8 mouse cellular contexts compared by ENCODE assay signal in genomic region chr7:45370475-45371311, GRCm38 (mm10). TPM values are rescaled to one million over a fixed set of nuclear protein-coding genes. Genes with fewer than 3 reads are reported as not detected.
A peak's percentile ranks its signal among the peaks of the same experiment; 100 is the strongest.
DNase-seq lines count a peak whose midpoint lies in the region; ATAC-seq and TF ChIP-seq lines count a peak whose summit lies in the region.

TSS of gene Lin7b (minus strand) at chr7:45370583.

- peak; percentile 37 for DNase-seq in 3134 (ENCODE audit: extremely low read depth, insufficient read length, low spot score)
- DNase-seq in brain, adult 2 months (ENCODE audit: low read depth, low spot score): peak; percentile 96
- peak; percentile 96 for DNase-seq in heart, embryonic 10.5 days (ENCODE audit: low spot score)
- peak; percentile 80 for DNase-seq in limb, embryonic 14.5 days (ENCODE audit: low spot score)
- peak; percentile 85 for DNase-seq in midbrain, postnatal 0 days (ENCODE audit: low spot score)
- DNase-seq in spleen, postnatal 10 days (ENCODE audit: low spot score in 2 of 2): peak; percentile 75 to 94

- peak within 1 kb of the TSS; percentile 70 for H3K27ac ChIP-seq in heart, embryonic 10.5 days
- H3K27ac ChIP-seq in kidney, embryonic 14.5 days (ENCODE audit: low read depth, low read length): no peak within 1 kb of the TSS
- H3K27ac ChIP-seq in limb, embryonic 14.5 days (replicated peaks; ENCODE audit: low read depth, low read length): no peak within 1 kb of the TSS
- H3K27ac ChIP-seq in midbrain, postnatal 0 days (ENCODE audit: low read depth, low read length): peak within 1 kb of the TSS; percentile 39; the same call in 1 of the 2 replicates

- peak within 1 kb of the TSS; percentile 32; the same call in 1 of the 2 replicates for H3K9ac ChIP-seq in kidney, embryonic 14.5 days (ENCODE audit: low read depth, low read length)
- H3K9ac ChIP-seq in limb, embryonic 14.5 days (ENCODE audit: low read depth, low read length, severe bottlenecking): peak within 1 kb of the TSS; percentile 36
- peak within 1 kb of the TSS; percentile 66 for H3K9ac ChIP-seq in midbrain, postnatal 0 days (replicated peaks; ENCODE audit: low read length, poor library complexity, severe bottlenecking)

- peak; percentile 40 for TF ChIP-seq CTCF in midbrain, postnatal 0 days (IDR thresholded peaks at IDR 0.05)

- 10% methylated on average over 28 of the region's 28 CpGs for WGBS in heart, embryonic 10.5 days
- WGBS in kidney, embryonic 14.5 days: 10% methylated on average over 28 of the region's 28 CpGs
- WGBS in limb, embryonic 14.5 days: 11% methylated on average over 28 of the region's 28 CpGs
- WGBS in midbrain, postnatal 0 days: 12% methylated on average over 25 of the region's 28 CpGs

- no peak for TF ChIP-seq POLR2A in limb, embryonic 14.5 days (IDR thresholded peaks at IDR 0.05; ENCODE audit: borderline replicate concordance, extremely low read depth, insufficient read depth, insufficient read length)

- H3K27me3 ChIP-seq in heart, embryonic 10.5 days (ENCODE audit: insufficient read depth, poor library complexity, severe bottlenecking): peaks cover 35% of the 10 kb centered on the region
- H3K27me3 ChIP-seq in kidney, embryonic 14.5 days (ENCODE audit: control insufficient read depth, insufficient read depth, low read length): peaks cover 29% of the 10 kb centered on the region
- peaks cover 20% of the 10 kb centered on the region for H3K27me3 ChIP-seq in limb, embryonic 14.5 days (ENCODE audit: control insufficient read depth, insufficient read depth, low read length)
- H3K27me3 ChIP-seq in midbrain, postnatal 0 days (ENCODE audit: insufficient read depth, low read length): no peaks in the 10 kb centered on the region

- peak within 1 kb of the TSS; percentile 70 for H3K4me3 ChIP-seq in heart, embryonic 10.5 days
- peak within 1 kb of the TSS; percentile 46 for H3K4me3 ChIP-seq in kidney, embryonic 14.5 days (ENCODE audit: low read length)
- H3K4me3 ChIP-seq in limb, embryonic 14.5 days (replicated peaks; ENCODE audit: low read length): peak within 1 kb of the TSS; percentile 52
- peak within 1 kb of the TSS; percentile 54 for H3K4me3 ChIP-seq in midbrain, postnatal 0 days (ENCODE audit: low read depth, low read length)

- H3K4me1 ChIP-seq in heart, embryonic 10.5 days: peaks cover 43% of the 10 kb centered on the region
- H3K4me1 ChIP-seq in kidney, embryonic 14.5 days (ENCODE audit: control insufficient read depth, insufficient read depth, low read length): peaks cover 24% of the 10 kb centered on the region
- H3K4me1 ChIP-seq in limb, embryonic 14.5 days (ENCODE audit: control insufficient read depth, insufficient read depth, low read length): peaks cover 11% of the 10 kb centered on the region
- H3K4me1 ChIP-seq in midbrain, postnatal 0 days (ENCODE audit: insufficient read depth, low read length): peaks cover 15% of the 10 kb centered on the region; the same call in 1 of the 2 replicates

- peak within 1 kb of the TSS; percentile 94 for H3K4me2 ChIP-seq in kidney, embryonic 14.5 days (replicated peaks; ENCODE audit: low read depth, low read length)
- peak within 1 kb of the TSS; percentile 93 for H3K4me2 ChIP-seq in limb, embryonic 14.5 days (replicated peaks; ENCODE audit: low read depth, low read length, severe bottlenecking)
- H3K4me2 ChIP-seq in midbrain, postnatal 0 days (ENCODE audit: low read depth, low read length, poor library complexity, severe bottlenecking): peak within 1 kb of the TSS; percentile 92

- H3K36me3 ChIP-seq in heart, embryonic 10.5 days: peaks cover 36% of the 10 kb centered on the region
- H3K36me3 ChIP-seq in kidney, embryonic 14.5 days (ENCODE audit: control insufficient read depth, insufficient read depth, low read length): peaks cover 32% of the 10 kb centered on the region
- H3K36me3 ChIP-seq in limb, embryonic 14.5 days (ENCODE audit: control insufficient read depth, insufficient read depth, low read length): peaks cover 33% of the 10 kb centered on the region
- peaks cover 10% of the 10 kb centered on the region for H3K36me3 ChIP-seq in midbrain, postnatal 0 days (ENCODE audit: insufficient read depth, low read length)

- ATAC-seq in erythroblast, adult 5-6 weeks (replicated peaks; ENCODE audit: low FRiP score, poor library complexity, severe bottlenecking): peak; percentile 62
- peak; percentile 75 for ATAC-seq in kidney, embryonic 14.5 days (ENCODE audit: low FRiP score, low TSS enrichment)
- ATAC-seq in limb, embryonic 14.5 days (ENCODE audit: low FRiP score, low read depth): peak; percentile 41
- ATAC-seq in midbrain, postnatal 0 days (ENCODE audit: low FRiP score): peak; percentile 35

- no peaks in the 10 kb centered on the region for H3K9me3 ChIP-seq in heart, embryonic 10.5 days
- H3K9me3 ChIP-seq in kidney, embryonic 14.5 days (ENCODE audit: control insufficient read depth, low read length): no peaks in the 10 kb centered on the region
- no peaks in the 10 kb centered on the region for H3K9me3 ChIP-seq in limb, embryonic 14.5 days (ENCODE audit: control insufficient read depth, low read length)
- H3K9me3 ChIP-seq in midbrain, postnatal 0 days (ENCODE audit: low read length): no peaks in the 10 kb centered on the region

RNA-seq across cellular contexts. Expression of gene Lin7b, which starts in this region (rescaled TPM):
- 1.5 TPM in 1 of 2 replicates, not detected in the other for total RNA-seq in erythroblast, adult 5-6 weeks (2015; ENCODE audit: low replicate concordance)
- total RNA-seq in erythroblast, adult 5-6 weeks (2017; ENCODE audit: low replicate concordance): 5.4 TPM in 1 of 2 replicates, not detected in the other
- 0.59 and 1.4 TPM in 2 replicates for polyA plus RNA-seq in heart, embryonic 10.5 days (2016; fragmentation: Nextera tagmentation; extraction: Ambion mirVana)
- 0.57 and 0.66 TPM in 2 replicates for polyA plus RNA-seq in kidney, embryonic 14.5 days (2014; fragmentation: Nextera tagmentation; extraction: Ambion mirVana)
- polyA plus RNA-seq in limb, embryonic 14.5 days (2012; rRNA removed): 4.1 and 4.7 TPM in 2 replicates
- 1.7 and 2.2 TPM in 2 replicates for polyA plus RNA-seq in limb, embryonic 14.5 days (2014; fragmentation: Nextera tagmentation; extraction: Ambion mirVana)
- total RNA-seq in midbrain, postnatal 0 days (2014; rRNA removed): 68.6 and 96.6 TPM in 2 replicates
- polyA plus RNA-seq in midbrain, postnatal 0 days (2015; fragmentation: Nextera tagmentation; extraction: Ambion mirVana): 59.9 and 70.3 TPM in 2 replicates

Comparison
In these comparisons a context has a peak if more than half of its experiments do, and no peak if none do; other contexts are left out.
1. RNA of gene Lin7b (total RNA-seq): 68.6 to 96.6 TPM in midbrain, postnatal 0 days; 1.5 to 5.4 TPM in erythroblast, adult 5-6 weeks; every median in the first group is over 10 times any median in the second.
2. RNA of gene Lin7b (polyA plus RNA-seq): 59.9 to 70.3 TPM in midbrain, postnatal 0 days; 1.7 to 4.7 TPM in limb, embryonic 14.5 days, 0.57 to 0.66 TPM in kidney, embryonic 14.5 days and 0.59 to 1.4 TPM in heart, embryonic 10.5 days; every median in the first group is over 10 times any median in the second.
3. Peak in ATAC-seq, H3K4me3 ChIP-seq, H3K9ac ChIP-seq and H3K4me2 ChIP-seq in kidney, embryonic 14.5 days; RNA of the gene not detected or under 1 TPM.
4. DNase-seq: peak in every context shown above with its lines; median percentile 96 in brain, adult 2 months; 96 in heart, embryonic 10.5 days; 85 in midbrain, postnatal 0 days; 84 in spleen, postnatal 10 days; 80 in limb, embryonic 14.5 days; 37 in 3134.
5. H3K27ac ChIP-seq: peak in heart, embryonic 10.5 days (single experiment) and midbrain, postnatal 0 days (single experiment); none in kidney, embryonic 14.5 days (single experiment) and limb, embryonic 14.5 days (single experiment).
6. Peak in every context shown above with its lines, with median percentiles within 50 percentile points of each other: ATAC-seq, H3K4me3 ChIP-seq, H3K4me2 ChIP-seq and H3K9ac ChIP-seq.